Mouse (Mus musculus) liver, embryonic 16.5 days (tissue): ENCODE results near the gene Tmem97. TPM values are rescaled to one million over a fixed set of nuclear protein-coding genes. Genes with fewer than 3 reads are reported as not detected.

Experiments
- ATAC-seq: fragments of 200-750 bp; cut with Nextera tagmentation; 2 replicates; pipeline ENCODE4 v1.8.0; 2017; ENCODE audit warnings: low read depth, mild to moderate bottlenecking, moderate number of reproducible peaks, moderate library complexity
- H3K27ac ChIP-seq: fragments of 300-500 bp; sonication (generic); 2 replicates; pipeline ENCODE4 v1.5.1; 2014; ENCODE audit warnings: mild to moderate bottlenecking, low read length
- H3K27me3 ChIP-seq: fragments of 300-500 bp; sonication (generic); 2 replicates; pipeline ENCODE4 v1.6.1; 2014; ENCODE audit warnings: low read depth, low read length, mixed read lengths; ENCODE audit not compliant: control insufficient read depth, insufficient read depth
- H3K36me3 ChIP-seq: fragments of 300-500 bp; sonication (generic); 2 replicates; pipeline ENCODE4 v1.6.1; 2014; ENCODE audit warnings: mild to moderate bottlenecking; ENCODE audit not compliant: control insufficient read depth, insufficient read depth
- H3K4me1 ChIP-seq: fragments of 300-500 bp; sonication (generic); 2 replicates; pipeline ENCODE4 v1.6.1; 2014; ENCODE audit warnings: low read depth, low read length, mixed read lengths; ENCODE audit not compliant: control insufficient read depth
- H3K4me2 ChIP-seq: fragments of 300-500 bp; sonication (generic); 2 replicates; pipeline ENCODE4 v1.6.1; 2014; ENCODE audit warnings: low read depth, low read length, mixed read lengths
- H3K4me3 ChIP-seq: fragments of 300-500 bp; sonication (generic); 2 replicates; pipeline ENCODE4 v1.5.1; 2014; ENCODE audit warnings: low read depth, mild to moderate bottlenecking, low read length
- H3K9ac ChIP-seq: fragments of 300-500 bp; sonication (generic); 2 replicates; pipeline ENCODE4 v1.6.1; 2014; ENCODE audit warnings: low read depth, low read length
- H3K9me3 ChIP-seq: fragments of 300-500 bp; sonication (generic); replicated peaks from 2 replicates; pipeline ENCODE4 v1.6.1; 2016; ENCODE audit warnings: low read length; ENCODE audit not compliant: control insufficient read depth
- WGBS: fragments of 180-500 bp; shearing (Covaris S2); extraction: QIAGEN DNeasy Blood & Tissue Kit; methylation state at CpG from one replicate; pipeline ENCODE4 v1.1.7; 2014; ENCODE audit not compliant: insufficient replicate concordance; 5-methylcytosine and 5-hydroxymethylcytosine counted together
- polyA plus RNA-seq: library from polyadenylated mRNA; unstranded; fragments of >200 nt; fragmentation: Nextera tagmentation; extraction: Ambion mirVana; gene quantifications from 2 replicates; pipeline ENCODE4 v1.2.1, GENCODE M21; 2015

The Tmem97 gene
- polyA plus RNA-seq, 1 experiment from 2014 or later, result 110 TPM

DNA sequence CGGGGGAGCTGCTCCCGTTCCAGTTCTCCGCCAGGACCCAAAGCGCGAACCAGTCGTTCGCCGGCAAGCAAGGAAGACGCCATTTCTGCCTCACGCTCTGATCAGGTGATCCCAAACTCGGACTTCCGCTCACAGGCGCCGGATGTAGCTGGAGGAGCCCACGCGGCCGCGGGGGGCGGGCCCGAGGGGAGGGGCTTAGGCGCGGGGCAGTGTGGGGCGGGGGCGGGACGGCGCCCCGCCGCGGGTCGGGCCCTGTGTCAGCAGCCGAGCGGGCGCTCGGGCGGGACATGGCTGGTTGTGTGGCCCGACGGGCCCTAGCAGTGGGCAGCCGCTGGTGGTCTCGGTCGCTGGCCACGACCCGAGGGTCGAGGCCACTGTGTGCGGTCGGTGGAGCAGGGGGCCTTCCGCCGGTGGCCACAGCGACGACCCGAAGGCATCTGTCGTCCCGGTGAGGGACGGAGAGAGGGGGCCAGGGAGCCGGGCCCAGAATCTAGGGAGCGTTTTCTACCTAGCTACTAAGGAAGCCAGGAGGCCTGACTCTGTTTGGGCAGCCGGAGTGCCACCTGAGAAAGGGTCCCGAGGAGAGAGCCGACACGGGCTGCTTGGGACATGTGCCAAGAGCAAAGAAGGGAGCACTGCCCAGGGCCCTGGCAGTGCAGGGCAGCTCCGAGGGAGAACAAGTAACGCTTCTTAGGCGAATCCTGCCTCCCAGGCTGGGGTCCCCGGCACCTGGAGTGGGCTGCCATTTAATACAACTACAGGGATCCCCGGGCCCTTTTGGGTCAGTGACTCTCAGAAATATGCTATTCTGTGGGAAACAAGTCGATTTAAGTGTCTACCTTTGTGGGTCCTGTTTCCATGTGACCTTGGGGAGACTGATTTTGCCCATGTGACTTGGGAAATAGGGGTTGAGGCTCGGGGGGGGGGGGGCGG, 38.3 kb downstream of the Tmem97 start, which contains the start of the genes Tmem199 and Poldip2:
Gene Tmem199 (minus strand): TSS at position 148 of the 933 bp plus-strand sequence.
Gene Poldip2 (plus strand): TSS at position 169 of the 933 bp plus-strand sequence.
- peak within 1 kb of the TSS; percentile 92 for H3K4me2 ChIP-seq
- peaks cover 14% of the 10 kb centered on the region for H3K4me1 ChIP-seq
- peak within 1 kb of the TSS; percentile 80 for H3K27ac ChIP-seq
- peak within 1 kb of the TSS; percentile 90 for H3K9ac ChIP-seq
- H3K27me3 ChIP-seq, result no peaks in the 10 kb centered on the region
- WGBS, result under 1% methylated on average over 65 of the region's 67 CpGs
- no peaks in the 10 kb centered on the region for H3K9me3 ChIP-seq
- peak; percentile 98 for ATAC-seq
- peak within 1 kb of the TSS; percentile 93 for H3K4me3 ChIP-seq
- peaks cover 21% of the 10 kb centered on the region for H3K36me3 ChIP-seq

DNA sequence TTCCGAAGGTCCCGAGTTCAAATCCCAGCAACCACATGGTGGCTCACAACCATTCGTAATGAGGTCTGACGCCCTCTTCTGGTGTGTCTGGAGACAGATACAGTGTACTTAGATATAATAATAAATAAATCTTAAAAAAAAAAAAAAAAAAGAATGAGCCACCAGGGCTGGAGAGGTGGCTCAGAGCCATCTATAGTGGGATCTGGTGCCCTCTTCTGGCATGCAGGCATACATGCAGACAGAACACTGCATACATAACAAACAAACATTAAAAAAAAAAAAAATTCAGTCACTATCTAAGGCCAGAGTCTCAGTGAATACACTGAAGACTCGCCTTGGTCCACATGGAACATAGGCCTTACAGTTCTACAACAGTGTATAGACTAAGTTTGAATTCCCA, 41.4 kb downstream of the Tmem97 start:
- H3K9me3 ChIP-seq, result no peaks in the 10 kb centered on the region
- H3K9ac ChIP-seq, result no peak overlapping the region
- H3K4me3 ChIP-seq, result no peak overlapping the region
- WGBS, result 61% methylated on average over 5 of the region's 5 CpGs
- peaks cover 14% of the 10 kb centered on the region for H3K4me1 ChIP-seq
- no peaks in the 10 kb centered on the region for H3K27me3 ChIP-seq
- H3K36me3 ChIP-seq, result peaks cover 9% of the 10 kb centered on the region
- no peak for ATAC-seq
- H3K4me2 ChIP-seq, result no peak overlapping the region
- H3K27ac ChIP-seq, result no peak overlapping the region

DNA sequence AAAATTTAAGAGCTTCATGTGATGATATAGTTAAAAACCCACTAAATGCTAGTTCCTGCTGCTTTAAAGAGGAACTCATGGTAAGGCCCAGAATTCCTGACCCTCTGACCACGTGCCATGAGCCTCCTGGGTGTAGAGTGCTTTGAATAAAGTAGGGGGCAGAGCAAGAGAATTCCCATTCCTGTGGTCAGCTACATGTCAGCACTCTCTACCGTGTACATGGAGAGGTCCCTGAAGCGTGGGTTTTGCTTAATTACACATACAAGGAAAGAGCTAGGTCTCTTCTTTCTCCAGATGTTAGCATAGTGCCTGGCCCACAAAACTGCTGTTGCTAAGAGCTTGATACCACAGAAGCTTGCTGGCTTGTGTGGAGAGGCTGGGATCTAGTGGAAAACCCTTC, 45.1 kb downstream of the Tmem97 start:
- Histone ChIP-seq H3K9me3 (no peaks in the 10 kb centered on the region), H3K9ac (no peak overlapping the region), H3K4me3 (no peak overlapping the region), H3K36me3 (peaks cover 9% of the 10 kb centered on the region), H3K27me3 (peaks cover 2% of the 10 kb centered on the region; the same call in 1 of the 2 replicates), H3K4me2 (no peak overlapping the region), H3K4me1 (no peaks in the 10 kb centered on the region; the same call in 1 of the 2 replicates), H3K27ac (no peak overlapping the region)
- no peak for ATAC-seq
- WGBS, result 70% methylated on average over 3 of the region's 3 CpGs

GRCm38 (mm10) chr11:78502909-78503650, 47.5 kb downstream of the Tmem97 start, which contains the start of gene Sebox:
TSS of gene Sebox (plus strand) at chr11:78503447.
- Histone ChIP-seq H3K4me1 (no peaks in the 10 kb centered on the region; the same call in none of the 2 replicates), H3K9ac (no peak within 1 kb of the TSS), H3K27ac (no peak within 1 kb of the TSS), H3K4me3 (no peak within 1 kb of the TSS), H3K9me3 (no peaks in the 10 kb centered on the region), H3K4me2 (no peak within 1 kb of the TSS), H3K36me3 (peaks cover 7% of the 10 kb centered on the region), H3K27me3 (peaks cover 15% of the 10 kb centered on the region)
- ATAC-seq, result no peak
- 54% methylated on average over 7 of the region's 7 CpGs for WGBS

DNA sequence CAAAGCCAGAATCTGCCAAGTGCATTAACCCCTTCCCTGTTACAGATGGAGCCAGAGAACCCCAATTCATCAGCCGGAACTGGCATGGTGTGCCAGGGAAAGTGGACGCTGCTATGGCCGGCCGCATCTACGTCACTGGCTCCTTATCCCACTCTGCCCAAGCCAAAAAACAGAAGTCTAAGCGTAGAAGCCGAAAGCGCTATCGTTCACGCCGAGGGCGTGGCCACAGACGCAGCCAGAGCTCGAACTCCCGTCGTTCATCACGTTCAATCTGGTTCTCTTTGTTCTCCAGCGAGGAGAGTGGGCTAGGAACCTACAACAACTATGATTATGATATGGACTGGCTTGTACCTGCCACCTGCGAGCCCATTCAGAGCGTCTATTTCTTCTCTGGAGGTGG, 49.0 kb downstream of the Tmem97 start:
- no peaks in the 10 kb centered on the region for H3K9me3 ChIP-seq
- H3K9ac ChIP-seq, result no peak overlapping the region
- no peak overlapping the region for H3K27ac ChIP-seq
- H3K27me3 ChIP-seq, result peaks cover 28% of the 10 kb centered on the region
- peaks cover 13% of the 10 kb centered on the region for H3K4me1 ChIP-seq
- no peak for ATAC-seq
- H3K4me3 ChIP-seq, result peak overlapping the region; percentile 33
- H3K36me3 ChIP-seq, result no peaks in the 10 kb centered on the region
- 63% methylated on average over 20 of the region's 20 CpGs for WGBS
- peak overlapping the region; percentile 48; the same call in 1 of the 2 replicates for H3K4me2 ChIP-seq

DNA sequence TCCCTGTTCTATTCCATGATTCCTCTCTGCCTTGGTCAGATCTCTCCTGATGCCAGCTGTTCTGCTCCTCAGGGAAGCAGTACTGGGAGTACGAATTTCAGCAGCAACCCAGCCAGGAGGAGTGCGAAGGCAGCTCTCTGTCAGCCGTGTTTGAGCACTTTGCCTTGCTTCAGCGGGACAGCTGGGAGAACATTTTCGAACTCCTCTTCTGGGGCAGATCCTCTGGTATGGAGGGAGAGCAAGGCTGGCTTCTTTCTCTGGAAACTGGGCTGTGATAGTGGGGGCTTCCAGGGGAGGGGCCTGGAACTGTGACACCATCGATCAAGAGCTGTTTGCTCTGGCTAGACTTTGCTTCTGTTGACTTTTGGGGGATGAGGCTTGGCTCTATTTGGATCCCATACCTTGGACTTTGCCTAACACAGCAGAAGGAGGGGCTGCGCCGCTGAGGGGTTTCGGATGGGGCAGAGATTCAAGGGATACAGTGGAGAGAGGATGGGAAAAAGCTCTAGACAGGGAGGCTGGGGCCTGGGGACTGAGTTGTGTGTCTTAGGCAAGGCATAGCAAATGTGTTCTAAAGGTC, 49.9 kb downstream of the Tmem97 start:
- Histone ChIP-seq H3K4me2 (peak overlapping the region; percentile 48), H3K4me1 (peaks cover 13% of the 10 kb centered on the region), H3K9ac (peak overlapping the region; percentile 50), H3K27ac (peak overlapping the region; percentile 77), H3K27me3 (peaks cover 36% of the 10 kb centered on the region), H3K4me3 (peak overlapping the region; percentile 56), H3K9me3 (no peaks in the 10 kb centered on the region), H3K36me3 (no peaks in the 10 kb centered on the region)
- WGBS, result 50% methylated on average over 9 of the region's 9 CpGs
- ATAC-seq, result peak; percentile 72

- Histone ChIP-seq H3K4me2 (peak overlapping the region; percentile 19; the same call in 1 of the 2 replicates), H3K27me3 (peaks cover 44% of the 10 kb centered on the region), H3K9me3 (no peaks in the 10 kb centered on the region), H3K36me3 (no peaks in the 10 kb centered on the region), H3K27ac (peak overlapping the region; percentile 77), H3K4me3 (peak overlapping the region; percentile 56), H3K9ac (peak overlapping the region; percentile 50), H3K4me1 (peaks cover 13% of the 10 kb centered on the region)
- 38% methylated on average over 16 of the region's 16 CpGs for WGBS
- ATAC-seq, result no peak
These were observed 51.0 kb downstream of the Tmem97 start for GRCm38 (mm10) chr11:78499543-78499942.

GRCm38 (mm10) chr11:78499004-78499403, 51.6 kb downstream of the Tmem97 start, which contains the start of gene Vtn:
TSS of gene Vtn (plus strand) at chr11:78499091.
- ATAC-seq, result peak; percentile 57

More at GRCm38 (mm10) chr11:78499004-78499403, 51.6 kb downstream of the Tmem97 start, which contains the start of gene Vtn:
- H3K4me3 ChIP-seq, result peak within 1 kb of the TSS; percentile 56
- H3K4me1 ChIP-seq, result peaks cover 13% of the 10 kb centered on the region
- peaks cover 49% of the 10 kb centered on the region for H3K27me3 ChIP-seq
- H3K27ac ChIP-seq, result peak within 1 kb of the TSS; percentile 77
- H3K36me3 ChIP-seq, result no peaks in the 10 kb centered on the region
- WGBS, result 50% methylated on average over 7 of the region's 7 CpGs
- no peaks in the 10 kb centered on the region for H3K9me3 ChIP-seq
- H3K4me2 ChIP-seq, result peak within 1 kb of the TSS; percentile 57
- H3K9ac ChIP-seq, result peak within 1 kb of the TSS; percentile 50
